Mouse (Mus musculus) neural tube, embryonic 10.5 days (tissue): ENCODE measurements around the gene Zswim7.
"Not testable (repeated sequence)": the region's sequence is repeated elsewhere in the genome, so short reads cannot be mapped to it uniquely, and the experiment has no call there.

ENCODE experiments used
- DNase-seq: peaks from one replicate; pipeline ENCODE4 v3.0.0-alpha.2; 2017; ENCODE audit warnings: low spot score; ENCODE audit errors: extremely low spot score

The Zswim7 gene

GRCm38 (mm10) chr11:62280675-62281600 is at the start of gene Zswim7, which contains the start of gene Ttc19:
Zswim7 (minus strand) TSS chr11:62281375.
Ttc19 (plus strand) TSS chr11:62281473.
- DNase-seq = peak; percentile 95

DNA sequence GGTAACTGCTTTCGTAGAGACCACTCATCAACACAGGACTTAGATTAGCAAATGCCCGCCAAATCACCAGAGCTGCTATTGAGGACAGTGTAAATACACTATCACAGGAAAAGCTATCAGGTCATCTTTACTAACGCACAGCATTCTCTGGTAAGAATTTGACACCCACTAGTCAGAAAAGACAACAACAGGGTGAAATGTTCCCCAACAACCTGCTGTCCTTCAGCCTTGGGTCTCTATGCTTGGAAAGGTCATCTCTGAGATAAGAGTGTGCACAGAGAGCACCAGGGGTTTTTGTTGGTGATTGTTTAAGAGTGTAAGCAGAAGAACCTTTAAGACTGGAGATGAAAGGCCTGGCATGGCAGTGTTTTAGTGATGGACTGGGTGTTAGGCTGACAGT is 42.5 kb upstream of the Zswim7 start:
- no peak for DNase-seq

GRCm38 (mm10) chr11:62320097-62320496 is 38.9 kb upstream of the Zswim7 start:
- DNase-seq = no peak

- no peak for DNase-seq
Measured at GRCm38 (mm10) chr11:62317746-62318145, 36.6 kb upstream of the Zswim7 start.

- DNase-seq = no peak
Measured at GRCm38 (mm10) chr11:62314984-62315383, 33.8 kb upstream of the Zswim7 start.

GRCm38 (mm10) chr11:62309296-62309695 is 28.1 kb upstream of the Zswim7 start:
- DNase-seq = no peak

GRCm38 (mm10) chr11:62305866-62306265 is 24.7 kb upstream of the Zswim7 start:
- DNase-seq = no peak

- DNase-seq = no peak
Measured at GRCm38 (mm10) chr11:62298883-62299282, 17.7 kb upstream of the Zswim7 start.

DNA sequence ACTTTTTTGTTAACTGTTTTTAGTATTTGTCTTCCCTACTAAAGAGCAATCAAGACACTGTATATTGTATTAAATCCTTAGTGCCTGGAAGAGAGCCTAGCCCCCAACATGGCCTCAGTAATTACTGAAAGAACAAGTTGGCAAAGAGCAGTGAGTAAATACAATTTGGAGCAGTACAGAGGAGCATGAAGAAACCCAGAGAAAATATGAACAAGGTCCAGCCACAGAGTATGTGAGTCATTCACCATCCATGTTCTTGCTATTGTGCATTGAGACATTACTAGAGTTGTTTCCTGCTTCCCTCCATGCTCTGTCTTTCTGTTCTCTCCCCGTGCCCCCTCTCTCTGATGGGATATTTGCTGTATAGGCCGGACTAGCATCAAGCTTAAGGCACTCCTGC is 12.9 kb upstream of the Zswim7 start:
- no peak for DNase-seq

- no peak for DNase-seq
Measured at GRCm38 (mm10) chr11:62287700-62288099, 6.5 kb upstream of the Zswim7 start.

- no peak for DNase-seq
Measured at GRCm38 (mm10) chr11:62285020-62285419, 3.8 kb upstream of the Zswim7 start.

DNA sequence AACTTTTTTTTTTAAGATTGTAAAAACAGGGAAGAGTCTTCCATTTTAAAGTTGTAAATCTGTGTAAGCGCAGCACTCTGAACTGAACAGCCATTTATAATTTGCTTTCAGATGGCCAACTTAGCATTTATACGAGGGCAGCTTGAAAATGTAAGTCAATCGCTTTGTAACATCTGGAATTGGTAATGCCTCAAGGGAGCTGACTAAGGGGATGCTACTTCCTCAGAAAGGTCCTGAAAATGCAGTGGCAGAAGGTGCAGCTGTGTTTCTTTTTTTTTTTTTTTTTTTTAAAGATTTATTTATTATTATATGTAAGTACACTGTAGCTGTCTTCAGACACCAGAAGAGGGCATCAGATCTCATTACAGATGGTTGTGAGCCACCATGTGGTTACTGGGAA is 2.8 kb upstream of the Zswim7 start:
- not testable (repeated sequence) for DNase-seq

DNA sequence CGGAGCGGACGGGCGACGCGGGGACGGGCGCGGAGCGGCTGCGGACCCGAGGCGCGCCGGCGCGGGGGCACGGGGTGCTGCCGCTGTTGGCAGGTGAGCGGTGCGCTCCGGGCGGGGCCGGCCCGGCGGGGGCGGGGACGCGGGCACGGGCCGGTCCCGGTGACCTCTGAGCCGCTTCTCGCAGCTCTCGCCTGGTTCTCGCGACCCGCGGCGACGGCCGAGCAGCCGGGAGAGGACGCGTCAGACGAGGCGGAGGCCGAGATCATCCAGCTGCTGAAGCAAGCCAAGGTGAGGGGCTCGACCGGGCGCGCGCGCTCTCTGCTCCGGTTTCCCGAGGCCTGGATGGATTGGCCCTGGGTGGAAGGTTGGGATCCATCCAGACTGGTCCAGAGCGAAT is 424 bp upstream of the Zswim7 start:
- DNase-seq = no peak

DNA sequence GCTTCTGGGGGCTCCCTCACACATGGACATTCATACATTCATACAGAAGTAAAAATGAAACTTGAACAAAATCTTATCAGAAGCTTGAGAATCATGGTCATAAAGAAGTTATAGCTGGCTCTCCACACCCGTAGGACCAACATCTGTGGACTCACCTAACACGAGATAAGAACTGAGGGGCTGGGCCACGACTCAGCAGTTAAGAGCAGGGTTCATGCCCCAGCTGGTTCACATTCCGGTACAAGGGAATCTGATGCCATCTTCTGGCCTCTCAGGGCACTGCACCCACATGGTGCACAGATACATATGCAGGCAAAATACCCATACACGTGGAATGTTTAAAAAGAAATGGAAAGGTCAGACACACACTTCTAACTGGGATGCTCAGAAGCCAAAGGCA is 3.1 kb downstream of the Zswim7 start:
- peak; percentile 77 for DNase-seq

GRCm38 (mm10) chr11:62277086-62277485 is 4.1 kb downstream of the Zswim7 start:
- no peak for DNase-seq

DNA sequence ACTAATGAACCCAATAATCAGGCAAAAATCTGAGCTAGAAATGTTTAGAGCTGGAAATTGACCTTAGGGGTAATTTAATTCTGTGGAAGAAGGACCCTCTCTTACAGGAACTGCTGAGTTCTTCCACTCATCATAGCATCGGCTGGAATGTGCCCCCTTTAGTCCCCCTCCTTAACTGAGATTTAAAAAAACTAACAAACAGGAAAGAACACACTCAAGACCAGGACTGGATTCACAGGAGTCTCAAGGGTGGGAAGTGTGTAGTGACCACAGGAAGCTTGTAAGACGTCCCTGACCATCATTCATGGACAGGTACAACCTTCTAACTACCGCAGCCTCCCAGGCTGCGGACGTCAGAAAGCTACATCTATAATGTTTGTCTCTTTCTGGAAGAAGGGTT is 10.3 kb downstream of the Zswim7 start:
- no peak for DNase-seq

- DNase-seq = no peak
Measured at GRCm38 (mm10) chr11:62269097-62269496, 12.1 kb downstream of the Zswim7 start.

GRCm38 (mm10) chr11:62268381-62268780 is 12.8 kb downstream of the Zswim7 start:
- no peak for DNase-seq

- DNase-seq = no peak
Measured at GRCm38 (mm10) chr11:62266466-62267214, 14.5 kb downstream of the Zswim7 start.

DNA sequence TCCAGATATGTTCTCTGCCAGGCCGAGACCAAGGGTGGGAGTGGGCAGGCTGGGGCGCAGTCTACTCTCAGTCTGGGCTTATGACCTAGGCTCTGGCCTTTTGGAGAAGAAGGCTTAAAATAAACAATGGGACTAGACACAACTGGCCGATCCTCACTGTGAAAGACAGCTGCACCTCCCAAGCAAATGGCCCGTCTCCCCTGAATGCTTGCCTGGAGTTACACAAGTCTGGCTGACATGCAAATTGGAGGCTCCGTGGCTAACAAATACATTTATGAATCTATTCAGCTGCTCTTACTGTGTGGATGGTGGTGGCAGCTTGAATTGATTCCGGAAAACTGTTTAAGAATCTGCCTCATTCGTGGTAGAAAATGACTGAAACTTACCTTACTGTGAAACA is 15.5 kb downstream of the Zswim7 start:
- DNase-seq = no peak

DNA sequence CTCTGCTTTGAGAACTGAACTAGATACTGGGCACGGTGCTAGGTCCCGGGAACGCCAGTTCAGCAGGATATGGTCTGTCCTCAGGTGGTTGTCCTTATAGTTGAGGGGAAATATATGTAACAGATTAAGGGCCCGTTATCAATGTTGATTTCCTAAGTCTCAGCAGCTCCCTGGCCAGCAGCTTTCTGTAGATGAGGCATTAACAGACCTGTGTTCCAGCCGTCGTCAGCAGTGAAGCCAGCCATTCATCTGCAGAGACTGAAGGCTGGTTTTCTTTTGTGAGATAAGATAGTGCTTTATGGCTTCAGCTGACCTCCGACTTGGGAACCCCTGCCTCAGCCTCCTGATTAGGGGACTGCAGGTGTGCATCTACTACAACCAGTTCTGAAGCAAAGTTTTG is 17.2 kb downstream of the Zswim7 start:
- DNase-seq = no peak

- no peak for DNase-seq
Measured at GRCm38 (mm10) chr11:62263599-62263998, 17.6 kb downstream of the Zswim7 start.
